Mouse (Mus musculus) MEL (cell line): ENCODE data around the gene Phf20. TPM values are rescaled to one million over a fixed set of nuclear protein-coding genes. Genes with fewer than 3 reads are reported as not detected.

ENCODE experiments used
- DNase-seq: peaks from one replicate; pipeline ENCODE4 v3.0.0; 2011; ENCODE audit warnings: low read depth, low spot score
- H3K27ac ChIP-seq: 2 replicates; pipeline ENCODE4 v1.5.1; 2012; ENCODE audit warnings: low read depth, mild to moderate bottlenecking, control low read depth, low read length, moderate library complexity; ENCODE audit not compliant: control insufficient read depth
- H3K27me3 ChIP-seq, 2 experiments: fragments of 150-350 bp in 1 of 2; sonication (generic) in 1 of 2; 2 replicates each; pipeline ENCODE4 v1.6.1; 2012; ENCODE audit warnings: low read length in 2 of 2, mild to moderate bottlenecking in 2 of 2, improper control_type of control experiment in 1 of 2, moderate library complexity in 1 of 2; ENCODE audit not compliant: insufficient read depth in 2 of 2, control insufficient read depth in 1 of 2
- H3K36me3 ChIP-seq, 2 experiments: 2 replicates each; pipeline ENCODE4 v1.6.1; 2012 to 2014; ENCODE audit warnings: low read length in 2 of 2, improper control_type of control experiment in 1 of 2, inconsistent platforms in 1 of 2, mild to moderate bottlenecking in 1 of 2; ENCODE audit not compliant: insufficient read depth in 2 of 2, control insufficient read depth in 1 of 2
- H3K4me1 ChIP-seq, 2 experiments: fragments of 150-350 bp in 1 of 2; sonication (generic) in 1 of 2; 2 replicates each; pipeline ENCODE4 v1.6.1; 2012; ENCODE audit warnings: low read length in 2 of 2, improper control_type of control experiment in 1 of 2, mild to moderate bottlenecking in 1 of 2; ENCODE audit not compliant: insufficient read depth in 2 of 2, control insufficient read depth in 1 of 2
- H3K4me3 ChIP-seq, 2 experiments: fragments of 150-350 bp in 1 of 2; sonication (generic) in 1 of 2; 2 replicates each; pipeline ENCODE4 v1.5.1; 2012; ENCODE audit warnings: low read depth in 2 of 2, low read length in 2 of 2, mild to moderate bottlenecking in 2 of 2, moderate library complexity in 2 of 2, control low read depth in 1 of 2, improper control_type of control experiment in 1 of 2; ENCODE audit not compliant: control insufficient read depth in 1 of 2, insufficient read depth in 1 of 2
- H3K79me2 ChIP-seq: 2 replicates; pipeline ENCODE4 v1.6.1; 2012; ENCODE audit warnings: mild to moderate bottlenecking, low read length, moderate library complexity; ENCODE audit not compliant: control insufficient read depth, poor library complexity, insufficient read depth
- H3K9ac ChIP-seq: 2 replicates; pipeline ENCODE4 v1.6.1; 2012; ENCODE audit warnings: low read depth, mild to moderate bottlenecking, control low read depth, low read length, moderate library complexity; ENCODE audit not compliant: control insufficient read depth, poor library complexity, severe bottlenecking
- H3K9me3 ChIP-seq: fragments of 150-350 bp; sonication (generic); replicated peaks from 2 replicates; pipeline ENCODE4 v1.6.1; 2012; ENCODE audit warnings: mild to moderate bottlenecking, low read length, improper control_type of control experiment, moderate library complexity; ENCODE audit not compliant: insufficient read depth
- BHLHE40 ChIP-seq: IDR thresholded peaks from 2 replicates; pipeline ENCODE4 v1.6.1; 2012; ENCODE audit warnings: low read depth, mild to moderate bottlenecking, inconsistent platforms, low read length, improper control_type of control experiment, borderline replicate concordance
- CHD1 ChIP-seq: IDR thresholded peaks from 2 replicates; pipeline ENCODE4 v1.6.1; 2012; ENCODE audit warnings: low read depth, mild to moderate bottlenecking, inconsistent platforms, low read length, improper control_type of control experiment
- CTCF ChIP-seq, 3 experiments: IDR thresholded peaks in 2 of 3; conservative IDR thresholded peaks in 1 of 3; 2 replicates each; pipeline ENCODE4 v1.5.1; 2011 to 2012; ENCODE audit warnings: low read length in 3 of 3, low read depth in 2 of 3, mild to moderate bottlenecking in 2 of 3, improper control_type of control experiment in 1 of 3, inconsistent platforms in 1 of 3, mixed read lengths in 1 of 3, moderate library complexity in 1 of 3; ENCODE audit not compliant: control insufficient read depth in 1 of 3, insufficient read depth in 1 of 3, poor library complexity in 1 of 3, severe bottlenecking in 1 of 3
- E2F4 ChIP-seq: IDR thresholded peaks from 2 replicates; pipeline ENCODE4 v1.6.1; 2011; ENCODE audit warnings: low read depth, low read length, improper control_type of control experiment, borderline replicate concordance
- GABPA ChIP-seq: IDR thresholded peaks from 2 replicates; pipeline ENCODE4 v1.6.1; 2012; ENCODE audit warnings: low read depth, mild to moderate bottlenecking, inconsistent platforms, low read length, improper control_type of control experiment, moderate library complexity
- HCFC1 ChIP-seq: IDR thresholded peaks from 2 replicates; pipeline ENCODE4 v1.6.1; 2012; ENCODE audit warnings: low read depth, mild to moderate bottlenecking, inconsistent platforms, low read length, improper control_type of control experiment, moderate library complexity
- JUND ChIP-seq: IDR thresholded peaks from 2 replicates; pipeline ENCODE4 v1.6.1; 2011; ENCODE audit warnings: low read depth, mild to moderate bottlenecking, improper control_type of control experiment, low read length
- KAT2A ChIP-seq: conservative IDR thresholded peaks from 2 replicates; pipeline ENCODE4 v1.6.1; 2012; ENCODE audit warnings: low read depth, low read length, improper control_type of control experiment, inconsistent platforms
- MEF2A ChIP-seq: IDR thresholded peaks from 2 replicates; pipeline ENCODE4 v1.6.1; 2014; ENCODE audit warnings: low read depth, mild to moderate bottlenecking, inconsistent platforms, low read length, improper control_type of control experiment; ENCODE audit not compliant: poor library complexity, insufficient replicate concordance, severe bottlenecking; ENCODE audit errors: extremely low read depth
- MYC ChIP-seq: IDR thresholded peaks from 2 replicates; pipeline ENCODE4 v1.6.1; 2011; ENCODE audit warnings: low read depth, mild to moderate bottlenecking, low read length, improper control_type of control experiment, moderate library complexity
- NELFE ChIP-seq: IDR thresholded peaks from 2 replicates; pipeline ENCODE4 v1.6.1; 2011; ENCODE audit warnings: low read depth, low read length, improper control_type of control experiment
- POLR2AphosphoS2 ChIP-seq: IDR thresholded peaks from 2 replicates; pipeline ENCODE4 v1.6.1; 2011; ENCODE audit warnings: low read length, improper control_type of control experiment
- POLR2AphosphoS5 ChIP-seq: IDR thresholded peaks from 2 replicates; pipeline ENCODE4 v1.6.1; 2012; ENCODE audit warnings: low read depth, borderline replicate concordance, mild to moderate bottlenecking, inconsistent platforms, low read length, moderate library complexity, mixed read lengths
- RAD21 ChIP-seq: IDR thresholded peaks from 2 replicates; pipeline ENCODE4 v1.6.1; 2011; ENCODE audit warnings: mild to moderate bottlenecking, low read depth, low read length, improper control_type of control experiment
- SIN3A ChIP-seq: IDR thresholded peaks from 2 replicates; pipeline ENCODE4 v1.6.1; 2012; ENCODE audit warnings: low read length, improper control_type of control experiment, inconsistent platforms
- SMC3 ChIP-seq: IDR thresholded peaks from 2 replicates; pipeline ENCODE4 v1.6.1; 2011; ENCODE audit warnings: low read depth, low read length, improper control_type of control experiment
- TAL1 ChIP-seq: IDR thresholded peaks from 2 replicates; pipeline ENCODE4 v1.6.1; 2012; ENCODE audit warnings: mild to moderate bottlenecking, inconsistent platforms, low read length, moderate library complexity, mixed read lengths
- TBP ChIP-seq: IDR thresholded peaks from 2 replicates; pipeline ENCODE4 v1.8.0; 2011; ENCODE audit warnings: low read depth, low read length, improper control_type of control experiment
- TCF12 ChIP-seq: IDR thresholded peaks from 2 replicates; pipeline ENCODE4 v1.6.1; 2014; ENCODE audit warnings: low read depth, mild to moderate bottlenecking, inconsistent platforms, low read length, improper control_type of control experiment, moderate library complexity
- UBTF ChIP-seq: IDR thresholded peaks from 2 replicates; pipeline ENCODE4 v1.6.1; 2012; ENCODE audit warnings: low read depth, mild to moderate bottlenecking, inconsistent platforms, low read length, improper control_type of control experiment, moderate library complexity, borderline replicate concordance; ENCODE audit not compliant: insufficient read depth
- USF1 ChIP-seq: IDR thresholded peaks from 2 replicates; pipeline ENCODE4 v1.6.1; 2014; ENCODE audit warnings: low read depth, mild to moderate bottlenecking, inconsistent platforms, low read length, improper control_type of control experiment, moderate library complexity
- ZMIZ1 ChIP-seq: IDR thresholded peaks from 2 replicates; pipeline ENCODE4 v1.6.1; 2012; ENCODE audit warnings: low read depth, mild to moderate bottlenecking, inconsistent platforms, low read length, improper control_type of control experiment, moderate library complexity
- polyA plus RNA-seq, 2 experiments: library from polyadenylated mRNA; stranded (reverse) in 1 of 2; unstranded in 1 of 2; fragments of >175 nt in 1 of 2; fragments of >200 nt in 1 of 2; gene quantifications; 2 replicates each; pipeline versions ENCODE4 v1.2.1 to v1.2.4; 2012; ENCODE audit warnings: low replicate concordance in 2 of 2, low read depth in 1 of 2; ENCODE audit not compliant: insufficient read length in 2 of 2, insufficient read depth in 1 of 2, missing spikeins in 1 of 2
- total RNA-seq: library from RNA; depleted of rRNA; stranded (reverse); fragments of 300-350 nt; gene quantifications from 2 replicates; pipeline ENCODE4 v1.2.3, GENCODE M21; 2012

Gene Phf20
- total and polyA plus RNA-seq, 3 experiments, result 11.7 to 16.9 TPM; not detected in 1

GRCm38 (mm10) chr2:156296190-156296589, 99.9 kb downstream of the Phf20 start:
- Histone ChIP-seq H3K9ac (no peak overlapping the region), H3K4me1 (peaks cover 8 to 12% of the 10 kb centered on the region in 2 experiments), H3K9me3 (no peaks in the 10 kb centered on the region), H3K4me3 (no peak overlapping the region), H3K36me3 (peaks cover 2 to 9% of the 10 kb centered on the region in 2 experiments; a peak in 3 of 4 replicates), H3K27me3 (no peaks in the 10 kb centered on the region), H3K79me2 (no peaks in the 10 kb centered on the region), H3K27ac (no peak overlapping the region)
- TF ChIP-seq UBTF (no peak), KAT2A (no peak), MEF2A (no peak), HCFC1 (no peak), E2F4 (no peak), JUND (no peak), BHLHE40 (no peak), TAL1 (no peak), USF1 (no peak), MYC (no peak), GABPA (no peak), SMC3 (no peak), RAD21 (no peak)
- no peak for DNase-seq

DNA sequence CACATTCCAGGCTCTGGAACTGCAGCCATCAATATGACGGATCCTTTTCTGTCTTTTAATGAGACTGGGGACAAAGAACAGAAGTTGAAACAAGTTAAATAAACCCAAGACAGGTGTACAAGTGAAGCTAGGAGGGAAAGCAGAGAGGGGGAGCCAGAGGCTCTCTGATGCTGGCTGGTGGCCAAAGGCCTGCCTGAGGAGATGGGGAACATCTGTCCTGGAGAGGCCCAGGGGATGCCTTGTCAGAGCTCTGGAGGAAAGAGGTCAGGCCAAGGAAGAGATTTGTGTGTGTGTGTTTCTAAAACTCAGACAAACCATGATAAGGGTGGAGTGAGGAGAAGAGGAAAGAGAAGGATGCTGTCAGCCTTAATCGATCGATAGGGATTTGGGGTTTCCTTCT, 101.4 kb downstream of the Phf20 start:
- no peaks in the 10 kb centered on the region for H3K9me3 ChIP-seq
- H3K36me3 ChIP-seq, result peaks cover 2 to 16% of the 10 kb centered on the region in 2 experiments; a peak in 3 of 4 replicates
- H3K4me3 ChIP-seq, result no peak overlapping the region
- no peaks in the 10 kb centered on the region for H3K27me3 ChIP-seq
- H3K27ac ChIP-seq, result no peak overlapping the region
- DNase-seq, result no peak
- no peak overlapping the region for H3K9ac ChIP-seq
- no peak for TF ChIP-seq ZMIZ1
- TF ChIP-seq NELFE, result no peak
- TF ChIP-seq MYC, result no peak
- no peak for TF ChIP-seq USF1
- no peak for TF ChIP-seq POLR2AphosphoS2
- no peak for TF ChIP-seq RAD21
- no peak for TF ChIP-seq SMC3
- no peak for TF ChIP-seq TCF12
- no peak for TF ChIP-seq CHD1
- no peak for TF ChIP-seq CTCF (IDR thresholded peaks at IDR 0.05 in 2 of 3, conservative IDR thresholded peaks at IDR 0.05 in 1 of 3; ENCODE audit: control insufficient read depth in 1 of 3, insufficient read depth in 1 of 3, low read depth in 2 of 3, low read length in 3 of 3, poor library complexity in 1 of 3, severe bottlenecking in 1 of 3)
- no peak for TF ChIP-seq POLR2AphosphoS5
- TF ChIP-seq UBTF, result no peak
- TF ChIP-seq TBP, result no peak
- no peak for TF ChIP-seq SIN3A
- TF ChIP-seq E2F4, result no peak
- no peaks in the 10 kb centered on the region for H3K79me2 ChIP-seq
- peaks cover 12 to 14% of the 10 kb centered on the region in 2 experiments for H3K4me1 ChIP-seq
